10 mouse cellular contexts compared by ENCODE assay signal in genomic region chr2:173278846-173279580, GRCm38 (mm10). TPM values are rescaled to one million over a fixed set of nuclear protein-coding genes. Genes with fewer than 3 reads are reported as not detected.
A peak's percentile ranks its signal among the peaks of the same experiment; 100 is the strongest.
DNase-seq lines count a peak whose midpoint lies in the region; TF ChIP-seq lines count a peak whose summit lies in the region.
"Had no signal": no experiment of that assay in that cellular context is flagged by ENCODE, and none has a peak within 500 bp of the region (broad histone marks: within the 10 kb centered on the region; RNA-seq: fewer than 3 reads in every experiment).

No protein-coding gene starts in this region.

- peaks cover 53% of the 10 kb centered on the region for H3K27me3 ChIP-seq in hindbrain, embryonic 10.5 days (ENCODE audit: insufficient read depth, poor library complexity, severe bottlenecking)
- H3K27me3 ChIP-seq: forebrain, embryonic 13.5 days had no signal

- H3K9me3 ChIP-seq in hindbrain, embryonic 10.5 days, result no peaks in the 10 kb centered on the region
- H3K9me3 ChIP-seq: forebrain, embryonic 13.5 days had no signal

- peak; percentile 56 for TF ChIP-seq CTCF in layer of hippocampus, adult 2 months (conservative IDR thresholded peaks at IDR 0.05)

- peaks cover 34% of the 10 kb centered on the region for H3K4me1 ChIP-seq in hindbrain, embryonic 10.5 days (replicated peaks)

- H3K4me3 ChIP-seq in layer of hippocampus, adult 2 months, result no peak overlapping the region
- no peak overlapping the region for H3K4me3 ChIP-seq in hindbrain, embryonic 10.5 days
- H3K4me3 ChIP-seq: forebrain, embryonic 13.5 days had no signal

- no peak overlapping the region for H3K27ac ChIP-seq in layer of hippocampus, adult 2 months
- no peak overlapping the region for H3K27ac ChIP-seq in hindbrain, embryonic 10.5 days
- H3K27ac ChIP-seq: forebrain, embryonic 13.5 days had no signal

- no peaks in the 10 kb centered on the region for H3K36me3 ChIP-seq in hindbrain, embryonic 10.5 days

- 76% methylated on average over 16 of the region's 16 CpGs for WGBS in hindbrain, embryonic 10.5 days

- DNase-seq in layer of hippocampus, adult 2 months (ENCODE audit: low spot score in 2 of 2), result no peak
- no peak for DNase-seq in layer of hippocampus, adult 11-12 months (ENCODE audit: low spot score)
- peak; percentile 41 to 49 for DNase-seq in CD8-positive naive resting alpha-beta T cell, adult 2 months (ENCODE audit: low read depth in 2 of 2, low spot score in 2 of 2)
- DNase-seq in T-cell, adult 2 months (ENCODE audit: low spot score), result peak; percentile 54
- DNase-seq in naive thymus-derived CD4-positive, alpha-beta T cell, adult 2 months (ENCODE audit: low read depth), result peak; percentile 77
- DNase-seq in embryo, embryonic 9.5 days (ENCODE audit: extremely low spot score), result no peak
- DNase-seq in hindbrain, embryonic 10.5 days (ENCODE audit: low spot score), result no peak
- DNase-seq in heart, adult 8-10 months (ENCODE audit: low spot score), result no peak
- DNase-seq: cerebellum, postnatal 25 days had no signal

RNA-seq across cellular contexts. Expression of gene Pmepa1, which starts 2.7 kb away (rescaled TPM):
- total RNA-seq in layer of hippocampus, adult 2 months (2021), result 10 to 100 TPM; 20.4 to 24.0 TPM
- polyA plus RNA-seq in hindbrain, embryonic 10.5 days (2016; fragmentation: Nextera tagmentation; extraction: Ambion mirVana), result 1.3 and 2.9 TPM in 2 replicates
- total RNA-seq in heart, adult 8-10 months (2022), result 10 to 100 TPM; 24.5 to 31.5 (median 27.0) TPM

Comparison
In these comparisons a context has a peak if more than half of its experiments do, and no peak if none do; other contexts are left out.
1. DNase-seq: peak in CD8-positive naive resting alpha-beta T cell, adult 2 months (2 of 2), T-cell, adult 2 months (single experiment) and naive thymus-derived CD4-positive, alpha-beta T cell, adult 2 months (single experiment); none in layer of hippocampus, adult 2 months (0 of 2), layer of hippocampus, adult 11-12 months (single experiment), embryo, embryonic 9.5 days (single experiment), hindbrain, embryonic 10.5 days (single experiment) and heart, adult 8-10 months (single experiment).